Mouse (Mus musculus): ENCODE measurements around the gene Mfge8.

The Mfge8 gene

DNA sequence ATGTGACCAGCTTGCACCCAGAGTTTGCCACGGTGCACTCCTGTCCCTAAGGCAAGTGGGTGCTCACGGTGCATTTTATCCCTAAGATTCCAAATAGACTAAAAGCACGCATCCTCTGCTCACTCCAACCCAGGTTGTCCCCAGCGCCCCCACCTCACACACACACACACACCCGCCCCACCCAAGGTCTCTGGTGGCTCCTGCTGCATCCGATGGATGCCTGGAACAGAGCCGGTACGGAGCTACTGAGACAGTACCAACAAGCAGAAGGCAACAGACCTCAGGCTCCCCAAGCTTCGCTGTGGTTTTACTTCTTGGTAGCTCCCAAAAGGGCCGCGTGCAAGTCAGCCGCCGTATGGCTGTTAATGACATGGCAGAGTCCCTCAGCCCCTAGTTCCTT, 18.5 kb downstream of the Mfge8 start:
- DNase-seq (ENCODE audit: low spot score in 2 of 2): no peak

DNA sequence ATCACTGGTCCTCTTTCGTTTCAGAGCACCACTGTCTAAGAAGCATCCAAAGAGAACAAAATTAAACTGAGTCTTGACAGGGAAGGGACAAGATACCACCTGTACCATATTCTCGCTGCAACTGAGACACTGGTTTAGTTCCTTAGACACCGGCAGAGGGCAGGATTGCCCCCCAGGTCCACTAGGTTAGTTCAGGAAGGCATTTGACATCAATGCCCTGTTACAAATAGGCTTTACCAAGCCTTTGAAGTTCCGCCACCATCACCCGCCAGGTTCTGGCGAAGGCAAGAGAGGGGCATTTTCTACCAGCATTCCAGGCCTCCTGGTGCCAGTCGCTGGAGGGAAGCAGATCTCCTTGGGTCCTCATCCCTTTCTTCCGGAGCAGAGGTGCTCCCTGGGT, 19.0 kb downstream of the Mfge8 start:
- no peak for DNase-seq (ENCODE audit: low spot score in 2 of 2)

DNA sequence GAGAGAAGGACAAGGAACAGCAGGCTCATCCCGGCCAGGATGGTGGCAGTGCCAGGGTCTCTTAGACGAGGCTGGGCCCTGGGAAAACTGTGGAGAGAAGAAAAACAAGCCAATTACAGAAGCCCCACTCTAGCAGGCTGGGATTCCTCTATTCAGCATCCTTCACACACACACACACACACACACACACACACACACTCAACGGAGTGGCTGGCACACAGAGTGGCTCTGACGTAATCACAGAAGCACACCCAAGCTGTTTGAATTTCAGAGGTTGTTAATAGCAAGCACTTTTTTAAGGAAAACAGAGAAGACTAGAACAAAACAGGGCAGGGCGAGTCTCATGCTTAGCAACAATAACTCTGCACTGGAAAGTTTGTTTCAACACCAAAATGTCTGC, 25.4 kb downstream of the Mfge8 start:
- DNase-seq (ENCODE audit: low spot score in 2 of 2): no peak

DNA sequence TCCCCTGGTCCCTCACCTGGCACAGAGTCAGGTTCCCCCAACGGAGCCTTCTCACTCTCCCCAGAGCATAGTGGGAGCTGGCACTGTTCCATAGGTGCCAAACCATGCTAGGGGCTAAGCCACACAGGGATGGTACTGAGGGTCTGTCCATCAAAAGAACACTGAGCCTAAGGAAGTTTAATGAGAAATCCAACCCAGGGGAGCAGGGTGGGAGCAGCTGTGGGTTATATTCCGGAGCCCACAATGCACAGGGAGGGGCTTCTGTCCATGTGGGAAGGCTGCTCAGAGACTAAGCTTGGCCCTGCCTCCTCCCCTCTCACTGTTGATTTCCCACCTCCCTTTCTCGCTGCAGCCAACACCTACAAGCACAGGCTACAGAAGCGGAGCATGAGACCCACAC, 35.0 kb downstream of the Mfge8 start:
- DNase-seq (ENCODE audit: low spot score in 2 of 2): no peak

DNA sequence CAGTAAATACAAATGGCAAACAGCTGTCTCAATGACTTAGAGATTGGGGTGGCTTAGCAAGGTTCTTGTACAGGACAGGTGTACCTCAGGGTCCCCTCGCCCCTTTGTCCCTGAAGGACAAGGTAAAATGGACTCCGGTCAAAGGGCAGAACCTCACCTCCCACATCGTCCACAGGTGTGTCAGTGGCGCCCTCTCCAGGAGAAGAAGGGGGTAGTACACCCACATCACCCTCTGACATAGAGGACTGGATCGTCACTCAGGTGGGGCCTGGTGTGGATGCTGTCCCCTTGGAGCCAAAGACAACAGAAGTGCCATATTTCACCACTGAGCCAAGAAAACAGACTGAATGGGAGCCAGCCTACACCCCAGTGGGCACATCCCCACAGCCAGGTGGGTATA, 52.4 kb downstream of the Mfge8 start:
- no peak for DNase-seq (ENCODE audit: low spot score in 2 of 2)

DNA sequence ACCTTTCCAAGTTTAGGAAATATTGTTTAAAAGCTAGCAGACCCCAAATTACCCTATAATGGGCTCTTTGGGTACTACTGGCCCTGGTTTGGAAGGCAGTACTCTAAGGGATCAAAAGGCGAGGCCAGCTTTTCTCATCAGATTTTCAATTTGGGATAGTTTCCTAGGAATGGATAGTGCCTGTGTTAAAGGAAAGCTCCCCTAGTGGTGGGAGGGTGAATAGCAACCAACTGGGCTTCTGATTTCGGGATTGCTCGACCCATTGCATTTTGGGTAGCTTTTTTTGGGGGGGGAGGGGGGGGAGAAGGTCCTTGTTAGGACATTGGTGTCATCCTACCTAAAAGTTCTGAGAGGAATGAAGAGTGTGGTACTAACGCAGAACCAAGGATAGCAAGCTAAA, 59.7 kb downstream of the Mfge8 start:
- no peak for DNase-seq (ENCODE audit: low spot score in 2 of 2)

Measured in urinary bladder, postnatal 36 days (tissue).